Mouse (Mus musculus) olfactory bulb, adult 2 months (tissue): ENCODE results near the gene Ncln. TPM values are rescaled to one million over a fixed set of nuclear protein-coding genes. Genes with fewer than 3 reads are reported as not detected.

Experiments used
- H3K27ac ChIP-seq: fragments of 200-500 bp; 2 replicates; pipeline ENCODE4 v1.5.1; 2012; ENCODE audit warnings: low read depth, low read length; ENCODE audit not compliant: insufficient read depth
- H3K4me1 ChIP-seq: fragments of 200-500 bp; 2 replicates; pipeline ENCODE4 v1.6.1; 2012; ENCODE audit warnings: low read length; ENCODE audit not compliant: control insufficient read depth, insufficient read depth
- H3K4me3 ChIP-seq: fragments of 200-500 bp; 2 replicates; pipeline ENCODE4 v1.5.1; 2012; ENCODE audit warnings: mild to moderate bottlenecking, low read depth, low read length, moderate library complexity; ENCODE audit not compliant: insufficient read depth
- CTCF ChIP-seq: fragments of 200-500 bp; IDR thresholded peaks from 2 replicates; pipeline ENCODE4 v1.5.1; 2012; ENCODE audit warnings: low read depth, mild to moderate bottlenecking, low read length, moderate library complexity; ENCODE audit not compliant: insufficient read depth
- POLR2A ChIP-seq: fragments of 200-500 bp; IDR thresholded peaks from 2 replicates; pipeline ENCODE4 v1.6.1; 2012; ENCODE audit warnings: mild to moderate bottlenecking, low read depth, low read length, moderate library complexity; ENCODE audit not compliant: insufficient read depth
- WGBS: fragments of 180-500 bp; shearing (Covaris S2); methylation state at CpG from one replicate; pipeline ENCODE4 v1.1.7; 2018; 5-methylcytosine and 5-hydroxymethylcytosine counted together
- polyA plus RNA-seq: library from polyadenylated mRNA; stranded (reverse); fragments of >200 nt; gene quantifications from 2 replicates; pipeline ENCODE4 v1.2.4, GENCODE M21; 2012; ENCODE audit warnings: low replicate concordance; ENCODE audit not compliant: missing spikeins, insufficient read depth, insufficient read length

The Ncln gene
- polyA plus RNA-seq, 1 experiment: not detected

GRCm38 (mm10) chr10:81519227-81519977 is 23.2 kb upstream of the Ncln start:
- Histone ChIP-seq H3K27ac (no peak overlapping the region), H3K4me1 (no peaks in the 10 kb centered on the region), H3K4me3 (no peak overlapping the region)
- 85% methylated on average over 6 of the region's 6 CpGs for WGBS
- TF ChIP-seq CTCF: no peak
- no peak for TF ChIP-seq POLR2A

- no peak overlapping the region for H3K27ac ChIP-seq
- H3K4me1 ChIP-seq: no peaks in the 10 kb centered on the region
- no peak overlapping the region for H3K4me3 ChIP-seq
- 17% methylated on average over 4 of the region's 4 CpGs for WGBS
- TF ChIP-seq CTCF (peak; percentile 52), POLR2A (no peak)
Observed at GRCm38 (mm10) chr10:81518546-81518945, 22.4 kb upstream of the Ncln start.

- WGBS: 83% methylated on average over 8 of the region's 8 CpGs
- Histone ChIP-seq H3K4me1 (no peaks in the 10 kb centered on the region), H3K27ac (no peak overlapping the region), H3K4me3 (no peak overlapping the region)
- TF ChIP-seq CTCF: no peak
- TF ChIP-seq POLR2A: no peak
Observed at GRCm38 (mm10) chr10:81517227-81517626, 21.0 kb upstream of the Ncln start.

- Histone ChIP-seq H3K27ac (no peak overlapping the region), H3K4me1 (no peaks in the 10 kb centered on the region), H3K4me3 (no peak overlapping the region)
- WGBS: 88% methylated on average over 5 of the region's 5 CpGs
- TF ChIP-seq CTCF (no peak), POLR2A (no peak)
Observed at GRCm38 (mm10) chr10:81513798-81514197, 17.6 kb upstream of the Ncln start.

- WGBS: 76% methylated on average over 14 of the region's 14 CpGs
Observed at GRCm38 (mm10) chr10:81510246-81510810, 14.1 kb upstream of the Ncln start.

GRCm38 (mm10) chr10:81507691-81508489 is 11.7 kb upstream of the Ncln start:
- TF ChIP-seq CTCF: no peak
- TF ChIP-seq POLR2A: no peak
- 78% methylated on average over 13 of the region's 13 CpGs for WGBS
- Histone ChIP-seq H3K4me1 (0 out of 2 replicates have a peak, but pooled peaks cover 2% of the 10 kb centered on the region), H3K4me3 (no peak overlapping the region), H3K27ac (no peak overlapping the region)

More at GRCm38 (mm10) chr10:81510246-81510810, 14.1 kb upstream of the Ncln start:
- Histone ChIP-seq H3K27ac (no peak overlapping the region), H3K4me1 (no peaks in the 10 kb centered on the region), H3K4me3 (no peak overlapping the region)
- TF ChIP-seq POLR2A (no peak), CTCF (no peak)

- WGBS: 32% methylated on average over 6 of the region's 6 CpGs
- TF ChIP-seq POLR2A: no peak
- TF ChIP-seq CTCF: no peak
- peaks cover 8% of the 10 kb centered on the region; the same call in 1 of the 2 replicates for H3K4me1 ChIP-seq
- H3K27ac ChIP-seq: no peak overlapping the region
- H3K4me3 ChIP-seq: no peak overlapping the region
Observed at GRCm38 (mm10) chr10:81507095-81507494, 10.9 kb upstream of the Ncln start.

- H3K4me1 ChIP-seq: peaks cover 8% of the 10 kb centered on the region; the same call in 1 of the 2 replicates
- no peak for TF ChIP-seq POLR2A
- TF ChIP-seq CTCF: no peak
- 87% methylated on average over 15 of the region's 15 CpGs for WGBS
- H3K27ac ChIP-seq: no peak overlapping the region
- no peak overlapping the region for H3K4me3 ChIP-seq
Observed at GRCm38 (mm10) chr10:81505016-81505664, 8.9 kb upstream of the Ncln start.

GRCm38 (mm10) chr10:81502658-81503057 is 6.5 kb upstream of the Ncln start:
- 6% methylated on average over 36 of the region's 36 CpGs for WGBS
- H3K27ac ChIP-seq: no peak overlapping the region
- H3K4me3 ChIP-seq: peak overlapping the region; percentile 48

More at GRCm38 (mm10) chr10:81502658-81503057, 6.5 kb upstream of the Ncln start:
- TF ChIP-seq POLR2A (no peak), CTCF (peak; percentile 96)
- peaks cover 8% of the 10 kb centered on the region; the same call in 1 of the 2 replicates for H3K4me1 ChIP-seq
